Mouse (Mus musculus) gonadal fat pad, adult 2 months (tissue): ENCODE measurements around the gene Nop2. TPM values are rescaled to one million over a fixed set of nuclear protein-coding genes. Genes with fewer than 3 reads are reported as not detected.

ENCODE experiments used
- DNase-seq: peaks from one replicate; pipeline ENCODE4 v3.0.0-alpha.2; 2012; ENCODE audit warnings: low read depth
- polyA plus RNA-seq: library from polyadenylated mRNA; depleted of rRNA; stranded (reverse); fragments of >200 nt; gene quantifications from 2 replicates; pipeline ENCODE4 v1.2.3, GENCODE M21; 2012; rRNA removed

Nop2 gene
- polyA plus RNA-seq, 1 experiment: 14.0 TPM

- no peak for DNase-seq
These were observed 38.5 kb downstream of the Nop2 start for GRCm38 (mm10) chr6:125170194-125170593.

DNA sequence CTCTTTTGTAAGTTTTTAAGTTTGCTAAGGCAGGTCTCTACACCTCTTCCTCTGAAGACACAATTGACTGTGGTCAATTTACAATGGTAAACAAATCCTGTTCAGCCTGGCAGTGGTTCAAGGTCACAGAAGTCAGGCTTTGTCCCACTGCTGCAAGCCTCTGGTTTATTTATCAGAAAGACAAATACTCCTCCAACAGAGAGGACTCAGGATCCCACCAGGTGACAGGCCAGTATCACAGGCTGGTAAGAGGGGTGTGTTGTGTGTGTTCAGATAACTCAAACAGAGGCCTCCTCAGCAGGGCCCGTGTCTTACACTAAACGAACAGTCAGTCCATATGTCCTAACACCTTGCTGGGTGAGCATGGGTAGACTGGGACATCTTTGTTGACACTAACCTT is 40.8 kb downstream of the Nop2 start:
- DNase-seq: no peak

GRCm38 (mm10) chr6:125173256-125173655 is 41.5 kb downstream of the Nop2 start:
- no peak for DNase-seq

DNA sequence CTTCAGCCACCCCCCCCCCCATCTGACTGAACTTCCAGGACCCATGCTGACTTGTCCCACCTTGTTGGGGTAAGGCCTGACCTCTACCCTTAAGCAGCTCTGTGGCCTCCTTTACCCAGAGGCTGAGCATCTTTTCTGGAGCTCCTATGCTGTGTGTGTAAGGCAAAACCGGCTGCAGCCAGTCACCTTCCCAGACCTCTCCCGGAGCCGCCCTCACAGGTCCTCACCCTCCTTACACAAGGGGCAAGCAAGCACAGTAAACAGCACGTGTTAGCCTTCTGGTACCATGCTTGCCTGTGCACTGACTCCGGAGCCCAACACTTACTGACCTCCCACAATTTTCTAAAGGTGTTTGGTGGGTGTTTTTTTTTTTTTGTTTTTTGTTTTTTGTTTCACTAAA is 43.8 kb downstream of the Nop2 start:
- DNase-seq: no peak

GRCm38 (mm10) chr6:125179601-125180000 is 47.9 kb downstream of the Nop2 start:
- no peak for DNase-seq

- DNase-seq: no peak
These were observed 50.4 kb downstream of the Nop2 start for GRCm38 (mm10) chr6:125182133-125182532.

- no peak for DNase-seq
These were observed 54.5 kb downstream of the Nop2 start for GRCm38 (mm10) chr6:125186203-125186602.

DNA sequence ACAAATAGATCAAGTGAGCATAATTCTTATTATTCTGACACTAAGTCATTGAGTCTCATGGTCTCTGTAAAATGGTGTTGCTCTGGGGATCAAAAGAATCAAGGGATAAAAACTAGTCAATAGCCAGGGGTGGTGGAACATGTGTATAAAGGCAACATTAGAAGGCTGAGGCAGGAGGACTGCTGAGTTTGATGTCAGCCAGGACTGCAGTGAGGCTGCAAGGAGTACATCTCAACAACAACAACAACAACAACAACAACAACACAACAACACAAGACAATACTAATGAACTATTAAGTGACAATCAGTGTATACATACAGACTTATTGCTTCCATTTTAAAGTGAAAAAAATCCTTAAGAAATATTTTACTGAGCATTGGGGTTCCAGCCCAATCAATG is 59.1 kb downstream of the Nop2 start:
- no peak for DNase-seq

DNA sequence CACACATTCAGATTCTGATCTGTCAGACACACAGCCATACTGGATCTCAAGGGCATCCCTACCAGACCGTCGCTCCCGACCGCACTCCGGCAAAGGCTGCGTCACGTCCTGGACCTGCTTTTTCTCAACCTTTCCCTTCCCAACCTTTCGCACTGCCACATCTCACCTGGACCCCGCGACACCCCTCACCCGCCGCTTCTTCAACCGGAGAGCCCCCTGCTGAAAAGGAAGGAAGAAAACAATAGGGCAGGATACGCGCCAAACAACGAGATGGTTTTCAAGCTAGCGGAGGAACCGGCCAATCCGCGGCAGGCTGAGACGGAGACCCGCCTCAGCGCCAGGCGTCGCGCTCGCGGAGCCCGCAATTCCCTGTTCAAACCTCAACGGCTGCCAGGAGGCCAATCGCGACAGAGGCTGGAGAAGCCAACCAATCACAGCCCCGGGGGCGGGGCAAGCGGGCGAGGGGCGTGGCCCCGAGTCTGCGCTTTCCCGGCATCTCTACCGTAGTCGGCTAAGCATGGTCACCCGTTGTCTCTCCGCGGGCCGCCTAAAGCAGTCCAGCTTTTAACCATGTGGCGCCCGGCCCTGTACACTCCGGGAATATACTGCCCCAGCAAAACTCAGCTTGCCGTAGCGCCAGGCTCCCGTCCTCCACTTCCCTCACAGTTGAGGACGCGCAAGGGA is 59.8 kb downstream of the Nop2 start, which contains the start of the genes Ncapd2 and Mrpl51:
TSS of gene Ncapd2 (minus strand) at position 370 of the 684 bp plus-strand sequence.
TSS of gene Mrpl51 (plus strand) at position 470 of the 684 bp plus-strand sequence.
- peak; percentile 55 for DNase-seq

DNA sequence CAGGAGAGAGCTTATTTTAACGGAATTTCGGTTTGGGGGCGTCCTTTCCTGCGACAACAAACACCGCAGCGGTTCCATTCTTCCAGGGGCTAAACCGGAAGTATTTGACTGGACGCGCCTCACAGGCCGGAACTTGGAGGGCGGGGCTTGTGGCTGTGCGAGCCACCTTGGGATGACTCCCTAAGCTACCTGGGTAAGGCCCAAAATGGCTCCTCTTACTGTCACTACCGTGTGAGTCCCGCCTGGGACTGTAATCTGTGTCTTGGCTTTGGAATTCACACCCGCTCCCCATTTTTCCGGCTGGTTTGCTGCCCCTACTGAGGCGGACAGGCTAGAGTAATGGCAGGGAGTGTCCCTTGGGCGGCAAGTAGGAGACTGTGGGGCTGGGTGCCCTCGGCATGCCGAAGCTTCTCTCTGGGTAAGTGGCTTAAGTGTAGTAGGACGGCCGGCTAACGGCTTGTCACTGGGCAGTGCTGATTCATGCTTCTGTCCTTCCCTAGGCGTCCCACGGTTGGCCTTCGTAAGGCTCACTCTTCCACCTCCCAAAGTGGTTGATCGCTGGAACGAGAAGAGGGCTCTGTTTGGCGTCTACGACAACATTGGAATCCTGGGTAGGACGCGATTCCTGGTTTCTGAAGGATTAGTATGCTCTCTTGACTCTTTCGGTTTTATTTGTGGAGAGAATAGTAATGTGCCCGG is 60.5 kb downstream of the Nop2 start:
- DNase-seq: peak; percentile 59

DNA sequence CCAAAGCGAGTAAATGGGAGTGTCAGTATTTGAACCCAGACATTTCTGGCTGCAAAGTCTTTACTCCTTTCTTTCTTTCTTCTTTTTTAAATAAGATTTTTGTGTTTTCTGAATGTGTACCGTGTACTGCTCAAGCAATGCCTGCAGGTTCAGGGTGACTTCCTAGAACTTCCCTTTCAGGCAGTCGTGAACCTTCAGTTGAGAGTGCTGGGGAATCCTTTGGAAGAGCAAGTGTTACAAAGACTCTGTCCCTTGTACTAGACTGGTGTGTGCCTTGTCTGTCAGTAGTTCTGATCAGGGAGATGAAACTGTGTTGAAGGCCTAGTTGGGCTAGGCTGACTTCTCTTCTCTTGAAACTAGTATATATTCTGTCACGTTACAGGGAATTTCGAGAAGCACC is 61.1 kb downstream of the Nop2 start:
- DNase-seq: no peak

DNA sequence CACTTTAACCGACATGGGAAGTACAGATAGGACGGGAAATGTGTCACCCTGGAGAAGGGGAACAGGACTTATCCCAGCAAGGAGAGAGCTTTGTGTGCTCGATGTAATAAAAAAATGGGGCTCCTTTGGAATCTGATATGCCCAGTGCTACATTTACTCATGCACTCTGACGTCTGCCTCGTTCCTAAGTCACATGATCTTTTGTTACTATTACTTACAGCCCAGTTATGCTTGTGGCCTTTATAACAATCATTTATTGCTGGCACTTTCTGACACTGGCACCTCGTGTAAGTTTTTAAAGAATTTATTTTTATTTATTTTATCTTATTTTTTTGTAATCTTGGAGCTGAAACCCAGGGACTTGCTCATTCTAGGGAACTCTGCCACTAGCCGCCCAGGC is 61.7 kb downstream of the Nop2 start:
- no peak for DNase-seq

Other genes starting within 250 kb of the Nop2 start
- gene Cd4, start 243.7 kb upstream of the Nop2 start, polyA plus RNA-seq: 0.50 and 0.95 TPM in 2 replicates
- gene Lag3, start 220.2 kb upstream of the Nop2 start, polyA plus RNA-seq: 2.4 and 3.1 TPM in 2 replicates
- 811 and 1,192 TPM in 2 replicates for gene Ptms, start 211.8 kb upstream of the Nop2 start, polyA plus RNA-seq
- 363 and 367 TPM in 2 replicates for gene Mlf2, start 200.5 kb upstream of the Nop2 start, polyA plus RNA-seq
- 180 and 195 TPM in 2 replicates for gene Cops7a, start 166.4 kb upstream of the Nop2 start, polyA plus RNA-seq
- 1.3 and 2.0 TPM in 2 replicates for gene Pianp, start 135.2 kb upstream of the Nop2 start, polyA plus RNA-seq
- gene Zfp384, start 122.8 kb upstream of the Nop2 start, polyA plus RNA-seq: 41.9 and 45.0 TPM in 2 replicates
- gene Ing4, start 92.1 kb upstream of the Nop2 start, polyA plus RNA-seq: 43.6 and 59.6 TPM in 2 replicates
- gene Acrbp, start 82.2 kb upstream of the Nop2 start, polyA plus RNA-seq: 16.2 and 18.2 TPM in 2 replicates
- gene Lpar5, start 64.0 kb upstream of the Nop2 start, polyA plus RNA-seq: 5.3 and 5.7 TPM in 2 replicates
- gene Chd4, start 35.9 kb upstream of the Nop2 start, polyA plus RNA-seq: 50.4 and 165 TPM in 2 replicates
- gene Iffo1, start 13.3 kb downstream of the Nop2 start, polyA plus RNA-seq: 20.9 and 21.5 TPM in 2 replicates
- 2,859 and 3,359 TPM in 2 replicates for gene Gapdh, start 34.6 kb downstream of the Nop2 start, polyA plus RNA-seq
- 21.6 and 26.7 TPM in 2 replicates for gene Ncapd2, start 59.8 kb downstream of the Nop2 start, polyA plus RNA-seq
- 85.6 and 88.7 TPM in 2 replicates for gene Mrpl51, start 59.9 kb downstream of the Nop2 start, polyA plus RNA-seq
- 39.4 and 41.8 TPM in 2 replicates for gene Vamp1, start 83.6 kb downstream of the Nop2 start, polyA plus RNA-seq
- gene Tapbpl, start 100.0 kb downstream of the Nop2 start, polyA plus RNA-seq: 21.7 and 26.6 TPM in 2 replicates
- gene Cd27, start 105.1 kb downstream of the Nop2 start, polyA plus RNA-seq: 1.0 and 1.7 TPM in 2 replicates
- 2.7 and 7.9 TPM in 2 replicates for gene Tuba3a, start 154.1 kb downstream of the Nop2 start, polyA plus RNA-seq
- gene Ltbr, start 182.0 kb downstream of the Nop2 start, polyA plus RNA-seq: 91.9 and 95.1 TPM in 2 replicates
- gene Scnn1a, start 188.8 kb downstream of the Nop2 start, polyA plus RNA-seq: 25.9 and 40.7 TPM in 2 replicates
- 150 and 179 TPM in 2 replicates for gene Tnfrsf1a, start 217.5 kb downstream of the Nop2 start, polyA plus RNA-seq
- 2.1 and 2.8 TPM in 2 replicates for gene Plekhg6, start 248.9 kb downstream of the Nop2 start, polyA plus RNA-seq